Mouse (Mus musculus): ENCODE data around the gene Stx8.
A peak's percentile ranks its signal among the peaks of the same experiment; 100 is the strongest.

Stx8 gene

GRCm38 (mm10) chr11:67965905-67966878 is at the start of gene Stx8:
TSS of gene Stx8 (plus strand) at chr11:67966193.
- peak; percentile 42 to 90 for DNase-seq (ENCODE audit: low spot score in 2 of 2)

- no peak for DNase-seq (ENCODE audit: low spot score in 2 of 2)
These were observed 48.9 kb upstream of the Stx8 start for GRCm38 (mm10) chr11:67917126-67917525.

GRCm38 (mm10) chr11:67919593-67919992 is 46.4 kb upstream of the Stx8 start:
- DNase-seq (ENCODE audit: low spot score in 2 of 2) = no peak

- DNase-seq (ENCODE audit: low spot score in 2 of 2) = no peak
These were observed 45.6 kb upstream of the Stx8 start for GRCm38 (mm10) chr11:67920226-67920960.

- peak in 1 of 2 experiments; percentile 17 for DNase-seq (ENCODE audit: low spot score in 2 of 2)
These were observed 44.7 kb upstream of the Stx8 start for GRCm38 (mm10) chr11:67921091-67921826.

- DNase-seq (ENCODE audit: low spot score in 2 of 2) = no peak
These were observed 43.9 kb upstream of the Stx8 start, which contains the start of gene Usp43 for GRCm38 (mm10) chr11:67921827-67922754. TSS of gene Usp43 (minus strand) at chr11:67922153.

- DNase-seq (ENCODE audit: low spot score in 2 of 2) = peak in 1 of 2 experiments; percentile 29
These were observed 43.3 kb upstream of the Stx8 start for GRCm38 (mm10) chr11:67922755-67923125.

DNA sequence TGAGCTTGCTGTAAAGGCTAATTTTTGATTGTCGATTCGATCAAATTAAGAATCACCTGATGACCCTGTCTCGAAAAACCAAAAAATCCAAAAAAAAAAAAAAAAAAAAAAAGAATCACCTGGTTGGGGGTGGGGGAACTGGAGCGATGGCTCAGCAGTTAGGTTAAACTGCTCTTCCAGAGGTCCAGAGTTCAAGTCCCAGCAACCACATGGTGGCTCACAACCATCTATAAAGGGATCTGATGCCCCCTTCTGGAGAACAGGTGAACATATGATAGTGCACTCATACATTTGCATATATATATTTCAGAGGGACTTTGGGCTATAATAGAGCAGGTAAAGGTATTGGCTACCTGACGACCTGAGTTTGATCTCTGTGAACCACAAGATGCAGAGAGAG is 42.3 kb upstream of the Stx8 start:
- DNase-seq (ENCODE audit: low spot score in 2 of 2) = no peak

- no peak for DNase-seq (ENCODE audit: low spot score in 2 of 2)
These were observed 41.0 kb upstream of the Stx8 start for GRCm38 (mm10) chr11:67925000-67925399.

GRCm38 (mm10) chr11:67926348-67927055 is 39.5 kb upstream of the Stx8 start:
- DNase-seq (ENCODE audit: low spot score in 2 of 2) = peak in 1 of 2 experiments; percentile 17

- DNase-seq (ENCODE audit: low spot score in 2 of 2) = no peak
These were observed 33.8 kb upstream of the Stx8 start for GRCm38 (mm10) chr11:67932156-67932555.

DNA sequence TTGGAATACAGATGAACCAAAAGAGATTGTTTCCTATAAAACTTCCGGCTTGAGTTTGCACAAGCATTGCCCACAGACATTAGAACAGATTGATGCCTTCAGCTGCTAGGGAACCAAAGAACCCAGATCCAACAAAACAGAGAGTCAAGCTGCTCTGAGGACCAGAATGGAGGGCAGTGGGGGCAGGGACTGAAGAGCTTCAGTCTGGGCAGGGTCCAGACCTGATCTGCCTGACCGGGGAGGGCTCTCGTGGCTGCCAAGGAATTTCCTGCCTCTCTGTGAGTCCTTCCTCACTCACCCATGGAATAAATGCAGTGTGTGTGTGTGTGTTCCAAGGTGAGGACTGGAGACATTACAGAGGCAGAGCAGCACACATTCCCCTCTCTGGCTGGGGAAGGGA is 17.8 kb upstream of the Stx8 start:
- DNase-seq (ENCODE audit: low spot score in 2 of 2) = no peak

- DNase-seq (ENCODE audit: low spot score in 2 of 2) = no peak
These were observed 16.5 kb upstream of the Stx8 start for GRCm38 (mm10) chr11:67949475-67949874.

DNA sequence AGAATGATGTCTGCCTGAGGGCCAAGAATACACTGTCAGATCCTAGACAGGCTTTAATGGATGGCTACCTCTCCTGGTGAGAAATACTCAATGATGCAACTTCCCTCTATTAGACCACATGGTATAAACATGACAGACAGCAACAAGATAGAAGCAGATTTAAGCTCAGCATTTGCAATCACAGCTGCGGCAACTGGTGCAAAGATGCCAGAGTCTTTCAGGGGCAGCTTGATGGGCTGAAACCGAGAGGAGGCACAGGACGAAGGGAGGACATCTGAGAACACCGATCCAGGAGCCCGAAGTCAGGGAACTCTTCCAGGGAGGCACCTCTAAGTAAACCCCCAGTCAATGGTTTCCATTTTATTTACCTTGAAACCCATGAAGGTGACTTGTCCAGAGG is 12.4 kb upstream of the Stx8 start:
- no peak for DNase-seq (ENCODE audit: low spot score in 2 of 2)

GRCm38 (mm10) chr11:67954413-67954812 is 11.6 kb upstream of the Stx8 start:
- DNase-seq (ENCODE audit: low spot score in 2 of 2) = no peak

DNA sequence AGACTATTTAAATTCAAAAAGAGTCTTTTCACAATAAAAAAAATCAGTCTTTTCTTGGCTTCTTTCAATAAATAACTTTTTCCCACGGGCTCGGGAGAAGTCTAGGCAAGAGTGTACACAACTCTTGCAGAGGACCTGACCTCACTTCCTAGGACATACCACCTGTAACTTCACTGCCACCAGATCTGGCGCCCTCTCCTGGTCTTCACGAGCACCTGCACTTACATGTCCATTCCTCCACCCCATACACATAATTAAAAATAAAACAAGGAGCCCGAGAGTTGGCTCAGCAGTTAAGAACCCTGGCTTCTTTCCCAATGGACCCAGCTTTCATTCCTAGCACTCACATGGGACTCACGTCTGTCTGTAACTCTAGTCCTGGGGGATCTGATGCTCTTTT is 1.9 kb upstream of the Stx8 start:
- no peak for DNase-seq (ENCODE audit: low spot score in 2 of 2)

DNA sequence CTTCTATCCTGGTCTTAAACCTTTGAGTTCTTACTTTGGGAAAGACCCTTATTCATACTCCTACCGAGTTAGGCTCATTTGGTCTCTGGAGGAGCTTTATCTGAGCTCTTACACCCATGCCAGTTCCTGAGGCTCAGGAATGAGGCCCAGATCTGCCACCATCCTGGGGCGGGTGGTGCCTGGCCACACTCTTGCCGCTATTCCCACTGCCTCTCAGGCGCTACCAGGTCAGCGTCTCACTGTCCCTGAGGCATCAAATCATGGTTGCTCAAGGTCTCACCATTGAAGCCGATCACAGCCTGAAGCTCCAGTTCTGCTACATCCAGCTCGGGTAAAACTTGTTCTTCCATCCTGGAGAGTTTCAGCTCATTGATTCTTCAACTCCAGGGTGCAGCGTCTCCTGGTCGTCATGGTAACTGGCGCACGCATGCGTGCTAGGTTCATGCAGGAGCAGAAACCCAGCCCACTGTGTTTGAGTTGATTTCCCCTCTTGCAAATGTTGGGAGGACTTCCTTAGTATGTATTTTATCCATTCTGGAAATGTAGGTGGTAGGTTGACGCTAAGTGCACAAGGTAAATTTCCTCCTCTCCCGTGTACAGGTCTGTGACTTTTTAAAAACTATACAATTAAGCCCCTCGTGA is 630 bp upstream of the Stx8 start, which contains the start of gene Cfap52:
Gene Cfap52 (minus strand): TSS at position 410 of the 642 bp plus-strand sequence.
- DNase-seq (ENCODE audit: low spot score in 2 of 2) = peak; percentile 28 to 84

DNA sequence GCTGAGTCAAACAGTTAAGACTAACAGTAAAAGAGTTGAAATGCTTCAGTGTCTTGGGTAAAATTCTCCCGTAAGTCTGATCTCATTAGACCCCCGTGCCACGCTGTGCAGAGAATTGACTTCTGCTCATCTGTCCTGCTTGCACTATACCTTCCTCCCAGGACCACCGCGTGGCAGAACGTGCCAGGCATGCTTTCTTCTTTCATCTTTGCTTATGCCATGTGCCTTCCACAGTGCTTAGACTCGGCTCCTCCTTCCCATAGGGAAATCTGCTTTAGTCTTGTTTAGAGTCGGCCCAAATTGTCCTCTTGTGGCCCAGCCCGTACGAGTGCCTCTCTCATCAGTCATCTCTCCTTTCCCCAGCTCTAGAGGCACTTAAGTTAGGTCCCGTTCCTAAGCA is 1.8 kb downstream of the Stx8 start:
- DNase-seq (ENCODE audit: low spot score in 2 of 2) = no peak

DNA sequence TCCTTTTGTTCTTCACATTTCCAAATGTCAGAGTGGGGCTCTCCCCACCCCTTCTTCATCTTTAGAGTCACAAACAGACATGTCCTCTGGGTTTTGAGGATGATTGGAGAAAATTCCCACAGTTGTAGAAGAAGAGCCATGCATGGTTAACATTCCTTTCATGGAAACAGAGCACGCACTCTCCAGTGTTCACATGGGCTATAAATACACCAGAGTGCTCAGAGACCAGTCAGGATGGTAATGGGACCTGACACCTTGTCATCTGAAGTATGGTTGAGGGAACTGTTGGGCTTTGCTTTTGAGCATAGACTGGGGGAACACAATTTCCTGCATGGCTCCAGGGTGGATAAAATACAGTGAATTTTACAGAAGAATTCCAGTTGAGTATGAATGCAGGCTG is 6.6 kb downstream of the Stx8 start:
- no peak for DNase-seq (ENCODE audit: low spot score in 2 of 2)

- no peak for DNase-seq (ENCODE audit: low spot score in 2 of 2)
These were observed 7.2 kb downstream of the Stx8 start for GRCm38 (mm10) chr11:67973225-67973624.
